Mouse (Mus musculus) B cell, adult 67 days (primary cell): ENCODE measurements around the gene Ang5. TPM values are rescaled to one million over a fixed set of nuclear protein-coding genes. Genes with fewer than 3 reads are reported as not detected.

ENCODE experiments used
- total RNA-seq, 2 experiments: library from RNA; stranded (reverse); gene quantifications; 4 replicates each; pipeline ENCODE4 v1.2.4; 2023

The Ang5 gene
- total RNA-seq = not detected

DNA sequence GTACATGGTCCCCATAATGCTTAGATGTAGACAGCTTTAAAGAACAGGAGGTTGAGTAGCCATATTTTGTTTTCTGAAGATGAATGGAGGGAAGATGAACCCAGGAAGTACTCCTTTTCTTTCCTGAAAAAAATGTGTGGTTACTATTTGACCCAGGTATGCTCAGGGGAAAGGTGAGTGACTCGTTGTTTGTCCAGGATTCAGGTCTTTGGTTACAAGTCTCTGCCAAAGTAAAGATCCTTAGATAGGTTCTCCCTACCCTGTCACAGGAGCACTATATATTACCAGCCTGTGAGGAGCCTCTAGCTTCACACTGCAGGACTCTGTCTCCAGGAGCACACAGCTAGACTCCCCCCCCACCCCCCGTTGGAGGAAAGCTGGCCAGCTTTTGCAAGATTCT, at the start of gene Ang5:
TSS of gene Ang5 (plus strand) at position 301 of the 400 bp plus-strand sequence.

DNA sequence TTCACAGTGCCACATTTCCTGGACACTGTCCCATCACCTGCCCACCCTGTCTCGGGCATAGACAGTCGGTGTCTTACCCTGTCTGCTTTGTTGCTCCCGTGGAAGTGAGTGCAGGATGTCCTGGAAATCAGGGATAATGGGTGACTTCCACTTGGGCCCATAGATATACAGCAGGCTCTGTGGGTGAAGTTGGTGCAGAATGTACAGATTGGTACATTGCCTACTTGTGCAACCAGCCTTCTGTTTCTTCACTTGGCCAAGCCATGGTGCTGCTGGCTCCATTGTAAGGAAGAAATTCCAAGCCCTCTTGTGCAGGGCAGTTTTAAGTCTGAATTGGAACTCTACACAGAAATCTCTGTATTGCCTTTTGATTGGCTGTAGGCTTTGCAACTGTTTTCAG, 33.4 kb upstream of the Ang5 start, which contains the start of gene Ear10:
TSS of gene Ear10 (minus strand) at position 101 of the 400 bp plus-strand sequence.

DNA sequence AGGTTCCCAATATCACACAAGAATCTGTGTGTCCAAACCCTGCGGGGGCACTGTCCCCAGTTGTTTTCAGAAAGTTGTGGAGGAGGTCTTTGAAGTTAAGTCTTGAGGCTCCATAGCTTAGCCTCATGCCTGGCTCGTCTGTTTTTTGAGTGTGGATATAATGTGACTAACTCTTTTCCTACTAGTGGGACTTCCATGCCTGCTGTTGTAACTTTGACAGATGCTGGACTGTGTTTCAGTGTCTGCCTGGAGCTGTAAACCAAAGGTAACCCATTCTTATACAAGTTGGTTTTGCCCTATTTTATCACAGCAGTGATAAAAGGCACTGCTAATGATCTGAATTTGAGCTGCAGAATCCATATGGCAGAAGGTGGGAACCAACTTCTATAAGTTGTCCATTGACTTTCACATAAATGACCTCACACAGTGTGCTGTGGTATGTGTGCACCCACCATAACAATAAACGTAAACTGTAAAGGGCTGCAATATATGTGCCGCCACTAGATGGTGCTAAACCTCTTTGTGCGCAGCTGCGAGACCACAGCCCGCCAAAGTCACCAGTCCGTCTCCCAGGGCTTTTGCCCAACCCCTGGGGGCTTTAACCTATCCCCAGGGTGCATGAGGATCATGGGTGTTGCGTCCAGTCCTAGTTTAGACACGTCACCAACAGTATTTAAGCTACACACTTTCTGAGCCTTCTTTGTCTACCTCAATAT, 32.0 kb upstream of the Ang5 start, which contains the start of gene Gm8113:
TSS of gene Gm8113 (plus strand) at position 703 of the 716 bp plus-strand sequence.

DNA sequence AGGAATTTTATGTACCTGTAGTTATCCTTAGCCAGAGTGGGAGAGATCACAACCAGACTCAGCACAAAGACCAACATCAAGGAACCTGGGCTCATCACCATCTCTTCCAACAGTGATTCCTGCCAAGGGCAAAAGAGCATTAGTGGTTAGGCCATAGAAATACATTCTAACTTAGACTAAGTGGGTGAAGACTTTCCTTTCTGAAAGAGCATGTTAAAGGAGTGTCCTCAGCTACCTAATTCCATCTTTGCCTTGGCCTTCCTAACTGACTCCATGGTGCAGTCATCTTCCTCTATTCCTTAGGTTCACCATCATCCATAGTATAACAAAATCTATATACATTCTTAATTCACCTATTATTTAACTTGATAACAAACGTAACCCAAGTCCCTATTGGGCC, 45.3 kb downstream of the Ang5 start, which contains the start of gene Ang6:
TSS of gene Ang6 (minus strand) at position 101 of the 400 bp plus-strand sequence.

Other genes with a start within 250 kb of the Ang5 start
- gene Gm16506, start 229.6 kb upstream of the Ang5 start, total RNA-seq = not detected
- gene Gm6526, start 209.2 kb upstream of the Ang5 start, total RNA-seq = not detected
- not detected for gene Gm8180, start 172.3 kb upstream of the Ang5 start, total RNA-seq
- gene Ear1, start 81.6 kb upstream of the Ang5 start, total RNA-seq = not detected
- not detected for gene Ear10, start 33.5 kb upstream of the Ang5 start, total RNA-seq
- not detected for gene Gm8113, start 31.7 kb upstream of the Ang5 start, total RNA-seq
- gene Ang6, start 45.2 kb downstream of the Ang5 start, total RNA-seq = not detected
- gene Ear2, start 145.6 kb downstream of the Ang5 start, total RNA-seq = not detected
- gene Gm3327, start 166.8 kb downstream of the Ang5 start, total RNA-seq = not detected
- gene Gm8212, start 240.6 kb downstream of the Ang5 start, total RNA-seq = not detected